Mouse (Mus musculus) embryo, embryonic 9.5 days (tissue): ENCODE measurements around the gene Kcnk15.

Experiments used
- DNase-seq: peaks from one replicate; pipeline ENCODE4 v3.0.0-alpha.2; 2017; ENCODE audit errors: extremely low spot score

Gene Kcnk15

DNA sequence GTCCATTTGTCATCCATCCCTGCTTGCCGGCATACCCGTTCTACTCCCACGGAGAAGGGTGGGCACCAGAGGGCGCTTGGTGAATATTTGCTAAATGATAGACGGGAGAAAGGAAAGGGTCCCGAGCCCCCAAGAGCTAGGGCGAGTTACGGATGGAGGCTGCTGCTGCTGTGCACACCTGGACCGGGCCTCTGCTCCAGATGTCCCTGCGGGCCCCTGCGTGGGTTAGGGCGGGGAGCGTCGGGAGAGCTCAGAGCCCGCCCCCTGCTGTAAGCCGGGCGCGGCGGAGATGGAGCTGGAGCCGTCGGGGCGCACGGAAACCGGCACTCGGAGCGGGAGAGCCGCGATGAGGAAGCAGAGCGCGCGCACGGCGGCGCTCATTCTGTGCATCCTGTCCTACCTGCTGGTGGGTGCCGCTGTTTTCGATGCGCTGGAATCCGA is at the start of gene Kcnk15:
Gene Kcnk15 (plus strand): TSS at position 191 of the 441 bp plus-strand sequence.
- DNase-seq: peak; percentile 24

DNA sequence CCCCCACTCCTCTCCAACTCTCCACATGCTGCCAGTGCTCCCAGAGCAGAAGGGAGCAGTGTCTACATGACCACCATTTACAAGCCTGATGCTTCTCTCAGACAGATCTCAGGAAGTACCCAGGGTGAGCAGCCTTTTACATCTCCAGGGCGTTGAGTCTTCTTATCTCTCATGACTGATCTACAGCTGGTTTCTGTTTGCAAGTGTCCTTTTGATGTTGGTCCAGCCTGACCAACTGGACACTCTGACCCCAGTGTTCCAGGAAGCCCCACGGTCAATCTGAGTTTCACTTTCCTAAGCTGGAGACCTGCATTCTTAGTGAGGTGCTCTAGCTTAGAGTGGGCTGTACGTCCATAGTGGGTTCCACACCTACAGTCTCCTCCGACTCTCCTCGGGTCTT is 49.6 kb upstream of the Kcnk15 start:
- DNase-seq: no peak

GRCm38 (mm10) chr2:163809166-163809565 is 44.3 kb upstream of the Kcnk15 start:
- DNase-seq: no peak

GRCm38 (mm10) chr2:163809704-163810103 is 43.7 kb upstream of the Kcnk15 start:
- DNase-seq: no peak

- DNase-seq: no peak
Observed at GRCm38 (mm10) chr2:163813077-163813476, 40.4 kb upstream of the Kcnk15 start.

- no peak for DNase-seq
Observed at GRCm38 (mm10) chr2:163814739-163815465, 38.5 kb upstream of the Kcnk15 start.

GRCm38 (mm10) chr2:163820607-163821006 is 32.8 kb upstream of the Kcnk15 start, which contains the start of gene Ccn5:
Ccn5 (plus strand) TSS chr2:163820861.
- DNase-seq: no peak

- DNase-seq: peak; percentile 68
Observed at GRCm38 (mm10) chr2:163823248-163823647, 30.2 kb upstream of the Kcnk15 start.

DNA sequence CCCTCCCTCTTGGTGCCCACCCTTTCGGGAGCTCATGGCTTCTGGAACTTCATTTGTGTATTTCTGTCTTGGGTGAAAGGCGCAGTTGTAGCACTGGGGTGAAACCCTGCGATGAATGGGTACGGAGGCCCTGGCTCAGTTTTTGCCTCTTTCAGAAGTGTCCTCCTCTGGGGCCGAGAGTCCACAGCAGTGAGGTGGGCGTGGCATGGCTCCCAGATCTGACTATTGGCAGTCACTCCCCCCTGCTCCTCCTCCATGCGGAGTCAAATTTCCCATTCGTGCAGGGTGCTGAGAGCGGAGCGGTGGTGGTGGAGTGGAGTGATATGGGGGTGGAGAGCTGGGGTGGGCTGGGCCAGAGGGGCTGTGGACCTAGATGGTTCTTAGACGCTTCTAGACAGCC is 29.7 kb upstream of the Kcnk15 start:
- DNase-seq: peak; percentile 71

DNA sequence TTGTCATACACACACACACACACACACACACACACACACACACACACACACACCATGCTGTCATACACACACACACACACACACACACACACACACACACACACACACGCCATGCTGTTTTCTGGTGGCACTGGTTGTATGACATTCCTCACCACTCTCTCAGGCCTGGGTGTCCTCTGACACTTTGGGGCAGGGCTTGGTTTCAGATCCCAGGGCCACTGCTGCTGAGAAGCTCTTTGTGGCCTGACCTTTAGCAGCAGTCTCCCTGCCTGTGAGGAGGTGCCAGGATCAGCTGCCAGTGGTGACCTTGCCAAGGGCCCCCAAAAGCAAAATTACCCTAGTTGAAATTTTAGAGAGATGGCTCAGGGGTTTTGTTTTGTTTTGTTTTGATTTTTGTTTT is 27.6 kb upstream of the Kcnk15 start:
- DNase-seq: no peak

DNA sequence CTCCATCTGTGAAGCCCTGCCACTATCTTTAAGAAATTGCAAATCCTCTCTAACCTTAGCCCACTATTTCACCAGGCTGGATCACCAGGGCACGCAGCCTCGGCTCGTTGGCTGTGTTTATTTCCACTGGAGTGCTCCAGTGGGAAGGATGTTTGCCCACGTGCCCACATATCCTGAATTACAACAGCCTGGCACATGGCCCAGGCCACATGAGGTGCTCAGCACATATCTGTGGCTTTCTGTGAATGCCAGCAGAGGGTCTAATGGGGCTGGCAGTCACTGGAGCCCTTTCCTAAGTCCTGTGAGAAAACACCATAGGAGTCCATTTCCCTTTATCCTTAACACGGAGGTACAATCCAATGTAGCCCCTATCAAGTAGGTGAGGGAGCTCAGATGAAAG is 27.0 kb upstream of the Kcnk15 start:
- no peak for DNase-seq

GRCm38 (mm10) chr2:163831163-163831562 is 22.3 kb upstream of the Kcnk15 start:
- DNase-seq: no peak

GRCm38 (mm10) chr2:163838043-163838442 is 15.4 kb upstream of the Kcnk15 start:
- DNase-seq: peak; percentile 72

- DNase-seq: no peak
Observed at GRCm38 (mm10) chr2:163839519-163839918, 13.9 kb upstream of the Kcnk15 start.

DNA sequence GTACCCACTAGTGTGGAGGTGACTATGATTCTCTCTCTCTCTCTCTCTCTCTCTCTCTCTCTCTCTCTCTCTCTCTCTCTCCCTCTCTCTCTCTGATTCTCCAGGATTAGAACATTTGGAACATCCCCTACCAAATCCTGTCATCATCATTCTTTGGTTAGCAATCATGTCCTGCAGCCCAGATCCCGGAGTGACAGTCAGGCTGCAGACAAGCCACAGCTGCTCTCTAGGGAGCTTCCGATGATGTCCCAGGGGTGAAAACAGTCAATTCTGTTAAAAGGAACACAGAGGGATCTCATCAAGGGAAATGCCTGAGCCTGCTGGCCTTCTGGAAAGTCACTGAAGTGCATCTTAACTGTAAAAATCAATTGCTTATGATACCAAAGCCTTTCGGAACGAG is 11.4 kb upstream of the Kcnk15 start:
- no peak for DNase-seq

GRCm38 (mm10) chr2:163857233-163857632 is 3.8 kb downstream of the Kcnk15 start:
- no peak for DNase-seq

DNA sequence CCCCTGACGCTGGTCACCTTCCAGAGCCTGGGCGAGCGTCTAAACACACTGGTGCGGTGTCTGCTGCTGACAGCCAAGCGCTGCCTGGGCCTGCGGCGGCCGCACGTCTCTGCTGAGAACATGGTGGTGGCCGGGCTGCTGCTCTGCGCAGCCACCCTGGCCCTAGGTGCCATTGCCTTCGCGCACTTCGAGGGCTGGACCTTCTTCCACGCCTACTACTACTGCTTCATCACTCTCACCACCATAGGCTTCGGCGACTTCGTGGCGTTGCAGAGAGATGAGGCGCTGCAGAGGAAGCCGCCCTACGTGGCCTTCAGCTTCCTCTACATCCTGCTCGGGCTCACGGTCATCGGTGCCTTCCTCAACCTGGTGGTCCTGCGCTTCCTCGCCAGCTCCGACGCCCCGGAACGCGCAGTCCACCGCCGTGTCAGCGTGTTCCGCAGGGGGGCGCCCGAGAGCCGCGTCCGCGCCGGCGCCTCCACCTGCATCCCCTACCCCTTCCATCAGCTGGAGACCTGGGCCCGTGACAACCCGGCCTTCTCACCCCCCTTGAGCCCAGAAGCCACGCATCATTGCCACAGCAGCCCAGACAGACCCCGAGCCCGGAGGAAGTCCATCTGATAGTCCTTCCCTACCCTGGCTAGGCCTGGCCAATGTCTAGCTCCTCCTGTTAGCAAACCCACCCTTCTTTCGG is 5.0 kb downstream of the Kcnk15 start:
- DNase-seq: peak; percentile 70

DNA sequence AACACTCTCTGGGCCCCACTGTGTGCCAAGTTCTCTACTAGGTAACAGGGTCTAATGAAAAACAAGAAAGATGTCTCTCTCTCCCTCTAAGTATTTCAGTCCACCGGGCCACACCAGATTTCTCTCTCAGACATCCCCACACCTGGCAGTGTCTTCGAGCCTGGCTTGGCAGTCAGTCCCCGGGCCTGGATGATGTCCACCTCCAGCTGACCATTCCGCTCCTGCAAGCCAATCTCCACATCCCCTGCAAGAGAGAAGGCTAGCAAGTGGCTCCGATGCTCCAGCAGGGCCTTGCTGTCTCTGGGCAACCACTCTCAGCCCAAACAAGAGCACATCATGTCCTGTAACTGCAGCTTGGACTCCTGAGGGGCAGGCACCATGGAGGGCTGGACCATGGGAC is 11.9 kb downstream of the Kcnk15 start:
- no peak for DNase-seq

- DNase-seq: no peak
Observed at GRCm38 (mm10) chr2:163866061-163866460, 12.6 kb downstream of the Kcnk15 start.

- DNase-seq: no peak
Observed at GRCm38 (mm10) chr2:163869783-163870182, 16.3 kb downstream of the Kcnk15 start.

DNA sequence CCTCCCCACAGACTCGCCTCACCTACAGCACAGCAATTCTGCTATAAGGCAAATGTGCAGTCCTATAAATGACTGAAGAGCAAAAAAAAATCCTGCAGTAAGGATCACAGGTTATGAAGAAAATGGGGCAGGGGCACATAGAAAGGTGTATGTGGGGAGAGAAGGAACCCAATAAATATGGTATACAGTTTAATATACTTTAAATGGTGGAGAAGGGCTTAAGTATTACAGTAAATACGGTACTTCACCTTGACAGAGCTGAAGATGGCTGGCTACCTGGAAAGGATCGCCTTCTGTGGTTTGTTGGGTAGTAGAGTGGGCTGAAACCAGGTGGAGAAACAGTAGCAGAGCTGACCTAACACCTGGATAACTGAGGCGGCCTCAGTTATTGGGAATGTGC is 17.8 kb downstream of the Kcnk15 start:
- DNase-seq: no peak

- DNase-seq: no peak
Observed at GRCm38 (mm10) chr2:163871906-163872305, 18.5 kb downstream of the Kcnk15 start.

- no peak for DNase-seq
Observed at GRCm38 (mm10) chr2:163874877-163875276, 21.4 kb downstream of the Kcnk15 start.
